Mouse (Mus musculus): Measurements from ENCODE around the gene Hagh.
A peak's percentile ranks its signal among the peaks of the same experiment; 100 is the strongest.

The Hagh gene

DNA sequence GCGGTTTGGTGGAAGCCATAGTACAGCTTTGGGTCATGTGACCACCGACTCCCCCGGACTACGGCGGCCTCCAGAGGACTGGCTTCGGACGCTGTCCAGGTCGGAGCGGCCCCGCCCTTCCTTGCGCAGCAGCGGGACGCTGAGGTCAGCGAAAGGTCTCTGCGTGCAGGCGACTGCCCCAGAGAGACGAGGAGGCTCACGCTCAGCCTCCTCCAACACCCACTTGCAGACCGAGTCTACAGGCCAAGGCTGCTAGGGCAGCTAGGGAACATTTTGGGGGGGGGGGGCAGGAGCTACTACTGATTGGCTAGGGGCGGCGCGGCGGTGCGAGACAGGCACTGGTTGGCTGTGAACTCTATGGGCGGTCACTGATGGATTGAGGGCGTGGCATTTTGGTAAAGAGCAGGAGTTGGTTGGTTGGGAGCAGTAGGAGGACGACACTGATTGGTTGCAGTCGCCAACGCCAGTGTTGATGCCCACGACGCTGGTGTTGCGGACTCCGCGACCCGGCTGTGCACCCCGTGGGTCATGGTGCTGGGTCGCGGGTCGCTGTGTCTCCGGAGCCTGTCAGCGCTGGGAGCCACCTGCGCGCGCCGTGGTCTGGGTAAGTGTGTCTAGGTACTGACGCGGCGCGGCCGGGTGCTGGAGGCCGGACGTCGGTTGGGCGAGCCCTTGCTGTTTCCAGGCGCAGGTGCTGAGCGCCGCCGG lies 10.3 kb downstream of the Hagh start, which contains the start of gene Fahd1:
Gene Fahd1, minus strand, starts transcription at position 300 of the 708 bp plus-strand sequence.
- peak; percentile 96 for DNase-seq (ENCODE audit: low spot score in 2 of 2)

DNA sequence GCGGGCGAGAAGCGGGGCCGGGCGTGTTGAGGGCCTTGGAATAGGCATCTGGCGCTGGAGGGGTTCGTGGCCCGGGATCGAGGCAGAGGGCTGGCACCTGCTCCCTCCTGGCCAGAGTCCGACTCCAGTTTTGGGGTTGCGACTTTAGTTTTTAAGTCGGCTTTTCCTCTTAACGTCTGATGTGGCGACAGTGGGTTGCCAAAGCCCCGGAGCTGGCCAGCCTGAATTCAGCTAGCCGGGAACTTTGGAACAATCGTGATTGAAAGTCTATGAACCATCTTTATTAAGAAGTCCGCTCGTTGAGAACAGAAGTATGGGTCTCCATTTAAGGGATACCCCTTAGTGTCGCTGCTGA lies 10.8 kb downstream of the Hagh start:
- DNase-seq (ENCODE audit: low spot score in 2 of 2) = no peak

DNA sequence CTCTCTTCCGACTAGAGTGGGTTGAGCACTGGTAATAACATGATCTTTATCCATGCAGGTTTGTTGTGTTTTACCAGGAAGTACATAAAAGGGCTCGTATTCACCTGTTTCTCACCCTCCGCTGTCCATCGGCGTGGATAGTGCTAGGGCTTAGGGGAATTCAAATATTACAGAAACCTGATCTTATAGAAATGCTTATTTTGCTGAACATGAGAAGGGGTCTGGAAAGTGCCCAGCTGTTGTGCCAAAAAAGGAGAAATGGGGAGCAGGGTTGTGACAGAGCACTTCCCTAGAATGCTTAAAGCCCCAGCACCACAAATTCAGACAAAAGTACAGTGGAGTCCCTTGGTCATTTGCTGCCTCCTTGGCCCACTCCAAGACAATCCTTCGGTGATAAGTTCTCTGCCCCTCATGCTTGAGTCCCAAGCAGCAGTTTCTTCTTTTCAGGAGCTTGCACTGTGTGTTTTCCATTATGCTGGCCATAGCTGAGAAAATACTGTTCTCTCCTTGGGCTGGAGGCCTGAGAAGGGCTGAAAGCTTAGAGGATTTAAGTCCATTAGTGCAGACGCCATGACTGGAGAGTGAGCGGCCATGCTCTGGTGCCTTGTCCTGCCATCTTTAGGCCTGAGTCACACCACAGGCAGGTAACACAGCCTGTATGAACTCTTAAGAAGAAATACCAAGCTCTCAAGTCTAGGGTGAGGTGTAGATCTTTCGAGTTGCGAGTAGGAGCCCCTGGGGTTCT lies 11.6 kb downstream of the Hagh start:
- DNase-seq (ENCODE audit: low spot score in 2 of 2) = no peak

DNA sequence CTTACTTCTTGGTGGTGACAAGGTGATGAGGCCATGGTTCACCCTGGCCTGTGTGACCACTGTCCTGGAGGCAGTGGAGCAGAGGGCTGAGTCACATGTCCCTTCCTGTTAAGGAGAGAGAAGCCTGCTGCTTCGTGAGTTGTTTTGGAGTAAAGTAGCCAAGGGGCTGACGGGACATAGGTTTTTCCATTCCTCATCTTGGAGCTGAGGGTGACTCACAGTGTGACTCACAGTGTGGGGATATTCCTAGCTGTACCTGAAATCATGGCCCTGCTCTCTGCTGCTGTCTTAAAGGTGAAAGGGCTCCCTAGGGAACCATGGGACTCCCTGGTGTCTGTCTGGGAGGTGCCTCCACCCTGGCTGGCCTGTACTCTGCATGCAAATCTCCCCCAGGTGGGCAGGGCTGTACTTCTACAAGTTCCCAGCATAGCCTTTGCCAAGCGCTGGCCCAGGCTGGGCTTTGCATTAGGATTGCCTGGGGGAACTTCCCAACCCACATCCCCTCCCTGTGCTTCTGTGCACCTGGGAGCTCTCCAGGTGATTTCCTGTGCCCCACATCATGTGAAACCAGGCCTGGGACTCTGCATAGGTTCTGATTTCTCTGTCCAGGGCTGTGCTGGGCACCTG lies 16.0 kb downstream of the Hagh start:
- DNase-seq (ENCODE audit: low spot score in 2 of 2) = no peak

DNA sequence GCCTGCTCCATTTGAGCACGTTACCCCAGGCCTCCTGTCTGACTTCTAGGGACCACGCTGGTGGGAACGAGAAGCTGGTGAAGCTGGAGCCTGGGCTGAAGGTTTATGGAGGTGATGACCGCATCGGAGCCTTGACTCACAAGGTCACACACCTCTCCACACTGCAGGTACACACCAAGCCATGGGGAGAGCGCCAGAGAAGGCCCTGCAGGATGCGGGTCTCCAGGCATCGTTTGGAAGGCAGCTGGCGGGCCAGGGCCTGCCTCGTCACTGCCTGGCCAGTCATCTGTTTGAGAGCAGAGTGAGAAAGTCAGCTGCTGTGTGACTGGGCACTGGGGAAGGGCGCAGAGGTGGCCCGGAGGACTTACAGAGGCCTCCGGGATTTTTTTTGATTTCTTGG lies 16.6 kb downstream of the Hagh start:
- no peak for DNase-seq (ENCODE audit: low spot score in 2 of 2)

DNA sequence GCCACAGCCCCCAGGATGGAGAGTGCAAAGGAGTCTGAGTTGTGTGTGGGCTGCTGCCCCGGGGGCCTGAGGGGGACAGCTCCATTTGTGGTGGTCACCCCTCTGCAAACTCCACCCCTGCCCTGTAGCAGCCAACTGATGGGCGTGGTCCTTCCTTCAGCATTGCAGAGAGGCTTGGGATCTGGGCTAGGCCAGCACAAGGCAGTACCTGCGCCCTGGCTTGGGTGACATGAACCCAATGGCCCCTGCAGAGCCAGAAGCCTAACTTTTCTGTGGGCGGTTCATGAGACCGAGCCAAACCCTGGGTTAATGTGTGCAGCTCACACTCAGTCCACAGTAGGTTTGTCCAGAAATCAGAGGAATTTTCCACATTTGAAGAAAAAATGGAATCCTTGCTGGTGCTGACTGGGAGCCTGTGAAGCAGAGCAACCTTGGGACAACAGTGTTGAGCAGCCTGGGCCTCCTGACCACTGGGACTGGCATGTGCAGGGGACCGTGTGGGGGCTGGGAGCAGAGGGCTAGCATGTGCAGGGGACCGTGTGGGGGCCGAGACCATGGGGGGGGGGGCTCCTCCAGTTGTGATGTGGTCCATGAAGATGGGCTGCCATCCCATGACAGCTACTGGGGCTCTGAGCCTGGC lies 18.0 kb downstream of the Hagh start:
- DNase-seq (ENCODE audit: low spot score in 2 of 2) = no peak

DNA sequence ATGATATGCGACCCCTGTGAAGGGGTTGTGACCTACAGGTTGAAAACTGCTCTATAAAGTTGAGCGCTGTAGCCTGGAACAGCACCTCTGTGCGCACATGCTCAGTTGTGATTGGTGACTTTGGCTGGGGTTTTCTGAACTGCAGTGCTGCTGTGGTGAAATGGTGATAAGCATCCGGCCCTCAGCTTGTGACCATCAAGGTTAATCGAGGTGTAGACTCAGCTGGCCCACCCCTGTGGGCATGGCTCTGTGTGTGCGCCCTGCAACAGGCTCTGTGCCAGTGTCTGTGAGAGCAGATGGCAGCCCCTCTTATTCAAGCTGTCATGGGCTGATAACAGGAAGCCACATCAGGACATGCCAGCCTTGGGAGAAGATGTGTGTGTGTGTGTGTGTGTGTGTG lies 19.0 kb downstream of the Hagh start:
- no peak for DNase-seq (ENCODE audit: low spot score in 2 of 2)

DNA sequence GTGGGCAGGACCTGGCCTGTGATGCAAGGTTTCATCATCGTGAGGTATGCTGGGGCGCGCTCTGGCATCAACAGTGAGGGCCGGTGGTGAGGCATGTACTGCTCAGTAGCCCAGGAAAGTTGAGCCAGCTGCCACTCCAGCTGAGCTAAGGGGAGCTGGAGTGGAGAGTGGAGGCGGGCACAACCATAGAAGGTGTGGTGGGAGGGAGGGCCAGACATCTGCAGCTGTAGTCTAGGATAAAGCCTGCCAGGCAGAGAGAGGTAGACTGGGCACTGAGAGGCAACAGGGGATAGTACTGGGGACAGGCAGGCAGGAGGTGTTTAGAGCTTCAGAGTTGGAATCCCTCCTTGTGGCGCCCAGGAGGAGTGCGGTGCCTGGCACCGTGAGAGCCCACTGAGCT lies 20.1 kb downstream of the Hagh start:
- DNase-seq (ENCODE audit: low spot score in 2 of 2) = no peak

DNA sequence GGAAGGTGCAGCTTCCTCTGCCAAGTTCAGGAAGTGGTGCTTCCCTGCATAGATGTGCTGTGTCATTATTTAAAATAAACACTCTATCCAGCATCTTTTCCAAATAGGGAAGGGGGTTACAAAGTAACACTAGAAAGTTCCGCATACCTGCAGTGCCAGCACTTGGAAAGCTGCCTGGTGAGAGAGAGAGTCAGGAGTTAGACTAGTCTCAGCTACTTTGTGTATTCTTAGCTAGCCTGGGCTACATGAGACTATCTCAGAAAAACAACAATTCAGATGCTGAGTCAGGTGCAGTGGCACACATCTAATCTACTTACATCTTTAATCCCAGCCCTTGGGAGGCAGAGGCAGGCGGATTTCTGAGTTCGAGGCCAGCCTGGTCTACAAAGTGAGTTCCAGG lies 21.8 kb downstream of the Hagh start:
- DNase-seq (ENCODE audit: low spot score in 2 of 2) = no peak

DNA sequence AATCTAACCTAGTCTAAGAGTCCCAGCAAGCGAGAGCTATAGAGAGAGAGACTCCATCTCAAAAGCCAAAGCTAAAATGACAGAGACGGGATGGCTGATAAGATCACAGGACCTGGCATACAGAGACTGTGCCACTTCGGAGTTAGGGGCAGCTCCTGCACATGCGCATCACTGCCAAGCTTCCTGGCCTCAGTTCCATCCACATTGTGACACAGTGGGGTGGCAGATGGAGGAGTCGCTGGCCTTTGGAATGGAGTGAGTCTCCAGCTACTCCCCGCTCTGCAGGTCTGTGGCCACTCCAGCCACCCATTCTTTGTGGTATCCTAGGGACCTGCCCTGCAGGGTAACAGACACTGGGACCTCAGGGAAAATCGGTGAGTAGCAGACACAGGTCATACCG lies 25.8 kb downstream of the Hagh start, which contains the start of gene Igfals:
Gene Igfals, plus strand, starts transcription at position 222 of the 400 bp plus-strand sequence.
- no peak for DNase-seq (ENCODE audit: low spot score in 2 of 2)

DNA sequence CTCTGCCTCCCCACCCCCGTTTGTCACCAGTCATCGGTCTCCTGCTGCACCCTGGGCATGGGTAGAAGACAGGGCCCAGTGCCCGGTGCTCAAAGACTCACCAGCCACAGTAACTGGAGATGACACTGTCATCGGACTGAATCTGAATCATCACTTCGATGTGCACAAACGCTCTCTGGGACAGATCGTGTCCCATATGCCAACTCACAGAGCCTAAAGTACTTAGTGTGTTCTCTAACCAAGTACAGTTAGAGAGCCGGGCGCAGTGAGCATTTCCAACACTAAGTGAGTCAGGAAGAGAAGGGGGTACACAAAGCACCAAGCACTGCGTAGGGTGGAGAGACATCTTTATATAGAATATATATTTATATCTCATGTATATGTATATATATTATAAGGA lies 28.0 kb downstream of the Hagh start:
- peak in 1 of 2 experiments; percentile 52 for DNase-seq (ENCODE audit: low spot score in 2 of 2)

DNA sequence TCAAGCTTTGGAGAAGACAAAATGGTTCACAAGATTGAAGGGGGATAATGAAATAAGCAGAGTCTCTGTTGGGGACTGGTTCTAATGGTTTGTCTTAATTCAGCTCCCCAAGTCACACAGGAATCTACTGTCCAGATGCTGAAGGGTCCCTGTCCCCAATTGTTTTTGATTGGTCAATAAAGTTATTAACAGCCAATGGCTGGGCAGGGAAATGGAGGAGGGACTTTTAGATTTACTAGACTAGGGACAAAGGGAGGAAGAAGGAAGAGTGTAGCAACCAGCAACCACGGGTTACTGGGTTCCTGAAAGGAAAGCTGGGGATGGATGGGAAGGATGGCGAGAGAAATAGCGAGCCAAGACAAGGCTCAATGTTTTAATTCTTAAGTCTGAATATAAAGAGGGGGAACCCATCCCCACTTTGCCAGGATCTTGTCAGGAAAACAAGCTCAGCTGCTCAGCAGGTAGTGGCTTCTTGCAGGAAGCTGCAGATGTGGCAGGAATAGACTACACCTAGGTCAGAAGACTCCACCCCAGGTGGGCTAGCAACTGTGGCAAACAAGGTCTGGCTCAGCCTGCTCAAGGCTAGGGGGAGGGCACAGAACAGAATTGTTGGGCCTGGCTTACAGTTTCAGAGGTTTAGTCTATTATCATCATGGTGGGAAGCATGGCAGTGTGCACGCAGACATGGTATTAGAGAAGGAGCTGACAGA lies 33.9 kb downstream of the Hagh start:
- no peak for DNase-seq (ENCODE audit: low spot score in 2 of 2)

DNA sequence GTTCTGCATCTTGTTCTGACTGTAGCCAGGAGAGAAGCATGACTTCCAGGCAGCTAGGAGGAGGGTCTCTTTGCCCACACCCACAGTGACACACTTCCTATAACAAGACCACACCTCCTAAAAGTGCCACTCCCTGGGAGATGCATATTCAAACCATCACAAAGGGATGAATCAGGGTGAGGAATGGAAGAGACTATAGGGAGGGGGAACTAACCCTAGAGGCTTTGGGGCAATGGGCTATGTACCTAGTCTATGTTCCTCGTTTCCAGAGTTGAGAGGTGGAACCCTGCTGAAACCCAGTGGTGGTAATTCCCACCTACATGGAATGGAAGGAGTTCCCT lies 34.4 kb downstream of the Hagh start:
- DNase-seq (ENCODE audit: low spot score in 2 of 2) = no peak

DNA sequence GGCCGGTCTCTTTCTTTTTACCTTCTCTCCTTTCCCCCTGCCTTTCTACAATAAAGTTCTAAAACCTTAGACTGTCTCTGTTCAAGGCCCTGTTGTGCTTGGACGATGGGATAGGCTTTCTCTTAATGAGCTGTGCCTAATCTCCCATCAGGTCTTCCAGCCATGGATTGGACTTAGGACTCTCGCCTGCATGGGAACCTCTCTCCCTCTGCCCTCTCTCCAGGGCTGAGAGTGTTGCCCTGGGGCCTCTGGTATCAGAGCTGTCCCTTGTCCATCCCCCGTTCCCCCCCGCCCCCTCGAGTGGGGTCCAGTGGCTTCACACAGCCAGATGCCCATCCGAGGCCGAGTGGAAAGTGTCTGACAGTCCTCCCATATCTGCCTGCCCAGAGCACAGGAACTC lies 35.0 kb downstream of the Hagh start:
- no peak for DNase-seq (ENCODE audit: low spot score in 2 of 2)

DNA sequence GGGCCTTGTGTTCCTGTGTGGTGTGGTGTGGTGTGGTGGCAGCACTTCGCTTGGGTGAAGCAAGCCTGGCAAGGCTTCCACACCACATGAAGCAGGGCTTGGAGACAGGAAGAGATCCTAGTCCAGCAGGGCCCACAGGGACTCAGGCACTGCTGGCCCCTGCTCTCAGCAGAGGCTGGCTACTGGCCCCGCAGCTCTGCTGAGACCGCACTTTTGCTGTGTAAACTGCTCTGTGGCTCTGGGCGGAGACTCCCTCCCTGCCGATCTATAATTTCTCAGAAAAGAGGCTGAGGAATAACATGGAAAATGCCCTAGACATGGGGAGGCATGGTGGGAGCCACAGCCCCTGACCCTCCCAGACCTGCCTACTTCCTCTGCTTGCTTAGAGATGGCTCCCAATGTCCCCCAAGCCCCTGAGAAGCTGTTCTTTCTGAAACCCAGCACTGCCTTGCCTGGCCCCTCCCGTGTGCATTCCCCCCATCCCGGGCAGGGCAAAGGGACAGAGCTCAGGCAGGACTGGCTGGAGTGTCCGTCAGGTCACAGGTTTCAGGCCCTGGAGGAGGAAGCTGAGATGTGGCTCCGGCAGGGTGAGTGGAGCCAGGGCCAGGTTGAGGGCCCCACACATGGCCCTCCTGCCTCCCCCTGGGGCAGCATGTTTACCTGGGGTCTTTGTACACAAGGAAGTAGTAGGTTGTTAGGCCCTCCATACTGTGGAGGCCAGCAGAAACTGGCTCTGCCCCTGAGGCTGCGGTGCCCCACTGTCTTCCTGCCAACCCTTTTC lies 37.6 kb downstream of the Hagh start:
- DNase-seq (ENCODE audit: low spot score in 2 of 2) = no peak

DNA sequence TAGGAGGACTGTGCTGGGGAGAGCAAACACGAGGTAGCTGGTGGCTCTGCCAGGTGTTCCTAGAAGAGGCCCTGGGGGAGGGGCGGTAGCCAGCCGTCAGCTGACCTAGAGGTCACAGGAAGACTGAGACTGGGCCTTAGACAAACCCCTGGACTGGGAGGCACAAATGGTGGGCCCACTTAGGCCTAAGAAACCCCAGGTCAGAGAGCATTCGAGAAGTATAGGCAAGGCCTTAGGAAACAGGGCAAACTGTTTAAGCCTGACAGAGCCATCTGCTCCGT lies 38.1 kb downstream of the Hagh start:
- DNase-seq (ENCODE audit: low spot score in 2 of 2) = no peak

DNA sequence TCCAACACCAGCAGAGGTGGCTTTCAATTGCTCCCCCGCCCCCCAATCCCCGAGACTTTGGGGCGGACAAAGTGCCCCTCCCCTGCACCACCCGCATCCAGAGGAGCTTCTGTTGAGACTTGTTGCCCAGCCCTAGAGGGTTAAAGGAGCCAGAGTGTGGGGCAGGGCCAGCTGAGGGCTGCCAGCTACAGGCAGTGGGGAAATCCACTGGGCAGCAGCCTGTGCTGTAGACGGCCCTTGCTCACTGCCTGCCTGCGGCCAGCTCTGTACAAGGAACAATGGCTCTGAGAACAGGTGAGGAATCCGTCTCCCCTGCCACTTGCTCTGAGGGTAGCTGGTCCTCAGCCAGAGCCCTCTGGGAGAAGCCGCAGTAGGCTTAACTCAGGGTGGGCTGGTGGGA lies 38.6 kb downstream of the Hagh start:
- no peak for DNase-seq (ENCODE audit: low spot score in 2 of 2)

DNA sequence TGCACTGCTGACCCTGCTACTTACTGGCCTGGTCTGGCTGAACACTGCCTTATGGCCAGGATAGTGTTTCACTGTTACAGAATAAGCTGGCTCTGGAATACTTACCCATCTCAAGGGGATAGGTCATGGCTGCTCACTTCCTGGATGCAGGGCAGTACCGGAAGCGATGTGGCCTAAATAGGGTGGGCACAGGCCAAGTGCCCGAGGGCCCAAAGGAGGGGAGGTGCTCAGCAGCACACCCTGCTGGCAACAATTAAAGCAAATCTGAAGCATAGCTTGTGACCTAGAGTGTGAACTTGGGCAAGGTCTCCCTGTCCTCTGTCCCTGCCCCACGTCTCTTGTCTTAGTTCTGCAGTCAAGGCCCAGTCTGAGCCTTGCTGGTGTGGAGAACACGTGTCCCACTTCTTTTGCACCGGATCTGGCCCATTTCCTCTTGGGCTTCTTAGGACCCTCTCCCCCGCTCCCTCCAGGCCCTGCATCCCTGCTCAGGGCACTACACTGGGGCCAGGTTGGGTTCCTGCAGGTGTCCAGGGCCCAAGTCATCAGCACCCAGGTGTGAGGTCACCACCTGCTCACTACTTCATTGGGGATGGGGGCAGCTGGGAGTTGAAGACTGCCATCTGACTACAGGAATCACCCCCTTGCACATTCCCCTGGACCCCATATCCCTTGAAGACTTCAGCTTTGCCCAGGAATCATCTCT lies 41.9 kb downstream of the Hagh start:
- DNase-seq (ENCODE audit: low spot score in 2 of 2) = no peak

DNA sequence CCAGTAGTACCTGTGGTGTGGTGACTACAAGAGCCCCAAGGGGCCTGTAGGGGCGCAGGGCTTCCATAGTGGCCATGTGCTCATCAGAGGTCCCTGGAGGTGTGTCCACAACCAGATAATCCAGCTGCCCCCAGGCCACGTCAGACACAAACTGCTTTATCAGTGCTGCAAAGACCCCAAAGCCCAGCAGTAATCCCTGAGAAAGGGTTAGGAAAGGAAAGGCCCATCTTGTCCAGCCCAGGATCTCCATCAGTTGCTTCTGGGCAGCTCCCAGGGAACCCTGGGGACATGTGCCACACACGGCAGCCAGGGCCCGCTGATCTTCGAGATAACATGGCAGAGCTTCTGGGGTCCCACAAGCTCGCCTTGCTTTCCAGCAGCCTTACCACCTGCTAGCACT lies 44.4 kb downstream of the Hagh start:
- no peak for DNase-seq (ENCODE audit: low spot score in 2 of 2)

DNA sequence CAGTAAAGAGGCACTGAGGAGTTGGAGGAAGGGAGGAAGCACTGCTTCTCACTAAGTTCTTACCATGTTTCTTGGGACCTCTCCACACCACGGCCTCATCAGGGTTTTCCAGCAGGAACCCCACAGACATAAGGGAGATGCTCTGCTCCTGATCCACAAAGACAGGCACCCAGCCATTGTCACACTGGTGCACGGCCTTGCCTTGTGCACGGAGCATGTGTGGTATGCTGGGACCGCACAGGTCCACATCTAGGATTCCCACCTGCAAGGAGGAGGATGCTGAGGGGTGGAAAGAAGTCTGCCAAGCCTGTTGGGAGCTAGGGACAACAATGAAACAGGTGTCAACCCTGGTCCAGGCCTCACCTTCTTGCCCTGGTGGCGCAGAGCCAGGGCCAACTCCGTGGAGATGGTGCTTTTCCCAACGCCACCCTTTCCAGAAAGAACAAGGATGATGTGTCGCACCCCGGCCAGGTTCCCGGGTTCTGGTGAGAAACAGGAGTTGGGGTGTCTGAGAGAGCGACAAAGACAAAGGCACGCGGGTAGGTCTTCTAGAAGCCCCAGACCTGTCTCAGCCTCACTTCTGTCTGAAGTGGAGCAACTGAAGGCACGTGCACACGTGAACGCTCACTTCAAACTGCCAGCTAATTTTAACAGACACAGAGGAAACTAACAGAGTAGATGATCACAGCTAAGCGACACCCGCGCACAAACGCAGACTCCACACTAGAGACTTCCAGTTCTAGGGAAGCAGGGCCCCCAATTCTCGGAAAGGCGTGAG lies 45.6 kb downstream of the Hagh start:
- DNase-seq (ENCODE audit: low spot score in 2 of 2) = no peak

All from frontal cortex, postnatal 36 days (tissue).